Mouse (Mus musculus): Measurements from ENCODE around the gene Gm28035.

- TF ChIP-seq CTCF (IDR thresholded peaks at IDR 0.05; ENCODE audit: low read depth) = no peak
- TF ChIP-seq EP300 (optimal IDR thresholded peaks at IDR 0.05) = no peak
Measured at GRCm38 (mm10) chr2:30268371-30268770, 28.0 kb downstream of the Gm28035 start.
